Mouse (Mus musculus): ENCODE data around the gene Sec24a. TPM values are rescaled to one million over a fixed set of nuclear protein-coding genes. Genes with fewer than 3 reads are reported as not detected.
"Not testable (repeated sequence)": the region's sequence is repeated elsewhere in the genome, so short reads cannot be mapped to it uniquely, and the experiment has no call there.

Sec24a gene
- polyA plus RNA-seq, 1 experiment, result 6.9 TPM

DNA sequence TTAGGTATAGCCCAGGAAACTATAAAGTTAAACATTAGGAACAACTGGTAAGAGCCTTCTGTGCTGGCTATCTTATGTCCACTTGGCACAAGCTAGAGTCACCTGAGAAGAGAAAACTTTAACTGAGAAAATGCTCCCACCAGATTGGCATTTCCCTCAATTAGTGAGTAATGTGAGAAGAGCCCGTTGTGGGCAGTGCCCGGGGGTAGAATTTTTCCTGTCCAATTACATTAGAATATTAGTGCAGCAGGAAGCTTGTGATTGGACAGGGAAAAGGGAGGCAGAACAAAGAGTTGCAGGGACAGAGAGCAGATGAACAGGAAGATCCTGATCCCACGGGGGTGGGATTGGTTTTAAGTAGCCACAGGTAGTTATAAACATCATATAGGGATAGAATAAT, 60.6 kb downstream of the Sec24a start:
- Histone ChIP-seq H3K4me2 (ENCODE audit: low read depth) (peak overlapping the region; percentile 32), H3K79me2 (ENCODE audit: control insufficient read depth, insufficient read depth) (no peaks in the 10 kb centered on the region)

DNA sequence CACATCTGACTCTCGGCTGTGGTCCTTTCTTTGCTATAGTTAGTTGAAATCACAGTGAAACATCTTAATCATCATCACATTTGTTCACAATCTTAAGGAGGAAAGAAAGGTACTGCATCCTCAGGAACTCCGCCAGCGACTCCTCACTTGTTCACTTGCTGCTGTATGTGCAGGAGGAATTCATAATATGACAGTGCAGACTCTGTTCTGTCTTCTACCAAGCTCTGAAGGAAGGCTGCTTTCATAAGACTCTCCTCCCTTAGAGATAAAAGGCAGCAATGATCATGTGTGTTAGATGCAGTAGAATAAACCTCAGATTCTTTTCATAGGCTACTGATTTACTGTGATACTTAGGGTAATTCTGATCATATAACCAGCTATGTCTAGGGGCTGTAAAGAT, 68.5 kb downstream of the Sec24a start:
- TF ChIP-seq TCF12 (IDR thresholded peaks at IDR 0.05; ENCODE audit: insufficient read depth, poor library complexity, severe bottlenecking) (no peak), MAX (IDR thresholded peaks at IDR 0.05; ENCODE audit: low read depth) (no peak), SRF (IDR thresholded peaks at IDR 0.05; ENCODE audit: control insufficient read depth, insufficient read length, low read depth) (no peak), MYOD1 (IDR thresholded peaks at IDR 0.05; ENCODE audit: control insufficient read depth in 1 of 3, insufficient read length in 2 of 3, low read depth in 2 of 3) (no peak), CEBPB (IDR thresholded peaks at IDR 0.05; ENCODE audit: insufficient read depth, poor library complexity, severe bottlenecking) (no peak), MYOG (IDR thresholded peaks at IDR 0.05; ENCODE audit: control insufficient read depth in 1 of 3, insufficient read depth in 1 of 3, insufficient read length in 2 of 3, low read depth in 2 of 3) (no peak), POLR2AphosphoS2 (IDR thresholded peaks at IDR 0.05; ENCODE audit: insufficient read length, low read depth) (no peak), REST (IDR thresholded peaks at IDR 0.05; ENCODE audit: insufficient read depth, insufficient read length) (no peak), USF1 (IDR thresholded peaks at IDR 0.05; ENCODE audit: low read depth) (no peak), E2F4 (IDR thresholded peaks at IDR 0.05; ENCODE audit: insufficient read depth) (no peak), TCF3 (IDR thresholded peaks at IDR 0.05; ENCODE audit: insufficient read length, low read depth) (no peak), POLR2A (IDR thresholded peaks at IDR 0.05; ENCODE audit: insufficient read length, low read depth) (no peak)
- no peak overlapping the region for H3ac ChIP-seq (ENCODE audit: control insufficient read depth, insufficient read length)
- no peaks in the 10 kb centered on the region for H3K27me3 ChIP-seq (ENCODE audit: control insufficient read depth, insufficient read depth, insufficient read length)
- H3K36me3 ChIP-seq (ENCODE audit: control insufficient read depth, insufficient read depth), result peaks cover 36% of the 10 kb centered on the region
- H3K4me2 ChIP-seq (ENCODE audit: low read depth), result no peak overlapping the region
- H3K79me2 ChIP-seq (ENCODE audit: control insufficient read depth, insufficient read depth), result no peaks in the 10 kb centered on the region
- H3K4me3 ChIP-seq, result no peak overlapping the region

More for the DNA sequence above, 60.6 kb downstream of the Sec24a start:
- Histone ChIP-seq H3K27me3 (ENCODE audit: control insufficient read depth, insufficient read depth, insufficient read length) (no peaks in the 10 kb centered on the region), H3ac (ENCODE audit: control insufficient read depth, insufficient read length) (no peak overlapping the region), H3K4me3 (no peak overlapping the region), H3K36me3 (ENCODE audit: control insufficient read depth, insufficient read depth) (peaks cover 54% of the 10 kb centered on the region)
- TF ChIP-seq POLR2AphosphoS2 (IDR thresholded peaks at IDR 0.05; ENCODE audit: insufficient read length, low read depth) (no peak), E2F4 (IDR thresholded peaks at IDR 0.05; ENCODE audit: insufficient read depth) (no peak), CEBPB (IDR thresholded peaks at IDR 0.05; ENCODE audit: insufficient read depth, poor library complexity, severe bottlenecking) (no peak), REST (IDR thresholded peaks at IDR 0.05; ENCODE audit: insufficient read depth, insufficient read length) (no peak), POLR2A (IDR thresholded peaks at IDR 0.05; ENCODE audit: insufficient read length, low read depth) (no peak), SRF (IDR thresholded peaks at IDR 0.05; ENCODE audit: control insufficient read depth, insufficient read length, low read depth) (no peak), MYOG (IDR thresholded peaks at IDR 0.05; ENCODE audit: control insufficient read depth in 1 of 3, insufficient read depth in 1 of 3, insufficient read length in 2 of 3, low read depth in 2 of 3) (no peak), TCF12 (IDR thresholded peaks at IDR 0.05; ENCODE audit: insufficient read depth, poor library complexity, severe bottlenecking) (no peak), TCF3 (IDR thresholded peaks at IDR 0.05; ENCODE audit: insufficient read length, low read depth) (no peak), MYOD1 (IDR thresholded peaks at IDR 0.05; ENCODE audit: control insufficient read depth in 1 of 3, insufficient read length in 2 of 3, low read depth in 2 of 3) (no peak), USF1 (IDR thresholded peaks at IDR 0.05; ENCODE audit: low read depth) (no peak), MAX (IDR thresholded peaks at IDR 0.05; ENCODE audit: low read depth) (no peak)

GRCm38 (mm10) chr11:51690597-51690996, 72.8 kb downstream of the Sec24a start:
- not testable (repeated sequence) for H3K27me3 ChIP-seq (ENCODE audit: control insufficient read depth, insufficient read depth, insufficient read length); H3ac ChIP-seq (ENCODE audit: control insufficient read depth, insufficient read length); H3K36me3 ChIP-seq (ENCODE audit: control insufficient read depth, insufficient read depth); H3K4me3 ChIP-seq; H3K4me2 ChIP-seq (ENCODE audit: low read depth)
- peaks cover 17% of the 10 kb centered on the region for H3K79me2 ChIP-seq (ENCODE audit: control insufficient read depth, insufficient read depth)

- Histone ChIP-seq H3K4me2 (ENCODE audit: low read depth) (peak overlapping the region; percentile 80), H3K27me3 (ENCODE audit: control insufficient read depth, insufficient read depth, insufficient read length) (no peaks in the 10 kb centered on the region), H3K4me3 (peak overlapping the region; percentile 74), H3ac (ENCODE audit: control insufficient read depth, insufficient read length) (peak overlapping the region; percentile 4), H3K79me2 (ENCODE audit: control insufficient read depth, insufficient read depth) (peaks cover 17% of the 10 kb centered on the region), H3K36me3 (ENCODE audit: control insufficient read depth, insufficient read depth) (no peaks in the 10 kb centered on the region)
- TF ChIP-seq REST (IDR thresholded peaks at IDR 0.05; ENCODE audit: insufficient read depth, insufficient read length) (no peak), MYOD1 (IDR thresholded peaks at IDR 0.05; ENCODE audit: control insufficient read depth in 1 of 3, insufficient read length in 2 of 3, low read depth in 2 of 3) (no peak), POLR2AphosphoS2 (IDR thresholded peaks at IDR 0.05; ENCODE audit: insufficient read length, low read depth) (no peak), TCF3 (IDR thresholded peaks at IDR 0.05; ENCODE audit: insufficient read length, low read depth) (no peak), TCF12 (IDR thresholded peaks at IDR 0.05; ENCODE audit: insufficient read depth, poor library complexity, severe bottlenecking) (no peak)
Observed at GRCm38 (mm10) chr11:51689343-51689742, 74.1 kb downstream of the Sec24a start.

DNA sequence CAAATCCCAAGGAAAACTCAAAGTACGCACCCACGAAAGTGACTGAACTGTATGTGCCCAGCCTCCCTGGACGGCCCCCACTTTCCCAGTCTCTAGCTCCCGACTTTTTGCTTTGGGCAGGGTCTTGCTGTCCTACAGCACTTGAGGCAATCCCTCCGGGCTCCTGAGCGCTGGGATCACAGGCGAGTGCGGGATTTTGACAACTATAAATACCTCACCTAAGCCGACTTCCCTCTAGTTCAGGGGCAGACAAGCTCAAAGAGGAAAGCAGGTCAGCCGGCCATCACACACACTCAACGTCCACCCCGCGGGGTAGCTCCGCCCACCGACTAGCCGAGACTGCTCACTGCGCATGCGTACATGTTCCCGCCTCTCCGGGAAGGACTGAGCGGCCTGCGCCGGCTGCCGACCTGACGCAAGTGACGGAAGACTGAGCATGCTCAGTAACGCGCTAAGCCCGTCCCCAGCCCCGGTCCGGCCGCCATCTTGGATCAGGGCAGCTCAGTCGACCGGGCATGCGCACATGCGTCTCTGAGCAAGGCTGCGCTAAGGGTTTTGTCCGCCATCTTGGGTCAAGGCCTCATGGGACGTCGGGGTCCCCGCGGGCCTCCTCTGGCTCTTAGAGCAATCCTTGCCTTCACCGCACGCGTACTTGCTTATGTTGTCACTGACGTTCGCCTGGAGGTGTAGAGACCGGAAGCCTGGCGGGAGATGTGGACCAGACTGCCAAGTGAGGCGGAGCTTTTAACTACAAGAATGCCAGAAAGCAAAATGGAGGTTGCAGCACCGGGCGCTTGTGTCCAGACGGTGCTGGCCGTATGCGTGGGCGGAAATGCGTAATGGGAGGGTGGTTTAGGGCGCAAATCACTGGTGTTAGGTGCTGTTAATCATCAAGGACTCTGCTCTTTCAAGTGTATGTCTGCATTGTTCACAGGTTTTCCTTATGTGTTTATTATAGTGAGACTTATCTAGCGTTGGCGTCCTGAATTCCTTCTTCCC, 74.8 kb downstream of the Sec24a start, which contains the start of gene 0610009B22Rik:
Gene 0610009B22Rik, minus strand, starts transcription at position 545 of the 999 bp plus-strand sequence.
- TF ChIP-seq MYOG (IDR thresholded peaks at IDR 0.05; ENCODE audit: control insufficient read depth in 1 of 3, insufficient read depth in 1 of 3, insufficient read length in 2 of 3, low read depth in 2 of 3) (peak in 1 of 3 experiments; percentile 12), E2F4 (IDR thresholded peaks at IDR 0.05; ENCODE audit: insufficient read depth) (peak; percentile 43), MYOD1 (IDR thresholded peaks at IDR 0.05; ENCODE audit: control insufficient read depth in 1 of 3, insufficient read length in 2 of 3, low read depth in 2 of 3) (peak in 2 of 3 experiments; percentile 23 to 28), CEBPB (IDR thresholded peaks at IDR 0.05; ENCODE audit: insufficient read depth, poor library complexity, severe bottlenecking) (no peak), POLR2A (IDR thresholded peaks at IDR 0.05; ENCODE audit: insufficient read length, low read depth) (peak; percentile 95), USF1 (IDR thresholded peaks at IDR 0.05; ENCODE audit: low read depth) (no peak), POLR2AphosphoS2 (IDR thresholded peaks at IDR 0.05; ENCODE audit: insufficient read length, low read depth) (peak; percentile 99), REST (IDR thresholded peaks at IDR 0.05; ENCODE audit: insufficient read depth, insufficient read length) (no peak), TCF12 (IDR thresholded peaks at IDR 0.05; ENCODE audit: insufficient read depth, poor library complexity, severe bottlenecking) (no peak), MAX (IDR thresholded peaks at IDR 0.05; ENCODE audit: low read depth) (no peak), SRF (IDR thresholded peaks at IDR 0.05; ENCODE audit: control insufficient read depth, insufficient read length, low read depth) (peak; percentile 68), TCF3 (IDR thresholded peaks at IDR 0.05; ENCODE audit: insufficient read length, low read depth) (no peak)
- Histone ChIP-seq H3K36me3 (ENCODE audit: control insufficient read depth, insufficient read depth) (no peaks in the 10 kb centered on the region), H3K79me2 (ENCODE audit: control insufficient read depth, insufficient read depth) (peaks cover 17% of the 10 kb centered on the region), H3K27me3 (ENCODE audit: control insufficient read depth, insufficient read depth, insufficient read length) (no peaks in the 10 kb centered on the region), H3K4me3 (peak within 1 kb of the TSS; percentile 74), H3ac (ENCODE audit: control insufficient read depth, insufficient read length) (peak within 1 kb of the TSS; percentile 4), H3K4me2 (ENCODE audit: low read depth) (peak within 1 kb of the TSS; percentile 80)
